Mouse (Mus musculus): ENCODE results near the gene Timp2. TPM values are rescaled to one million over a fixed set of nuclear protein-coding genes. Genes with fewer than 3 reads are reported as not detected.

Timp2 gene
- total RNA-seq, 2 experiments from 2014 or later = 232 to 261 TPM

GRCm38 (mm10) chr11:118371876-118372275 is 16.3 kb upstream of the Timp2 start:
- no peak for DNase-seq (ENCODE audit: low spot score in 2 of 2)

- DNase-seq (ENCODE audit: low spot score in 2 of 2) = no peak
These were observed 14.1 kb upstream of the Timp2 start for GRCm38 (mm10) chr11:118369657-118370056.

GRCm38 (mm10) chr11:118369251-118369650 is 13.7 kb upstream of the Timp2 start:
- DNase-seq (ENCODE audit: low spot score in 2 of 2) = no peak

- no peak for DNase-seq (ENCODE audit: low spot score in 2 of 2)
These were observed 12.8 kb upstream of the Timp2 start for GRCm38 (mm10) chr11:118368330-118368729.

GRCm38 (mm10) chr11:118366559-118366958 is 11.0 kb upstream of the Timp2 start:
- DNase-seq (ENCODE audit: low spot score in 2 of 2) = no peak

- no peak for DNase-seq (ENCODE audit: low spot score in 2 of 2)
These were observed 10.6 kb upstream of the Timp2 start for GRCm38 (mm10) chr11:118366108-118366507.

- DNase-seq (ENCODE audit: low spot score in 2 of 2) = peak in 1 of 2 experiments; percentile 20
These were observed 9.6 kb upstream of the Timp2 start for GRCm38 (mm10) chr11:118365171-118365570.

- DNase-seq (ENCODE audit: low spot score in 2 of 2) = no peak
These were observed 8.5 kb upstream of the Timp2 start for GRCm38 (mm10) chr11:118364021-118364420.

- no peak for DNase-seq (ENCODE audit: low spot score in 2 of 2)
These were observed 7.5 kb upstream of the Timp2 start for GRCm38 (mm10) chr11:118362971-118363518.

GRCm38 (mm10) chr11:118362501-118362900 is 7.0 kb upstream of the Timp2 start:
- DNase-seq (ENCODE audit: low spot score in 2 of 2) = no peak

GRCm38 (mm10) chr11:118360907-118361341 is 5.4 kb upstream of the Timp2 start:
- no peak for DNase-seq (ENCODE audit: low spot score in 2 of 2)

- DNase-seq (ENCODE audit: low spot score in 2 of 2) = no peak
These were observed 5.0 kb upstream of the Timp2 start for GRCm38 (mm10) chr11:118360491-118360890.

GRCm38 (mm10) chr11:118355205-118355604 is 335 bp downstream of the Timp2 start:
- peak; percentile 78 to 87 for DNase-seq (ENCODE audit: low spot score in 2 of 2)

GRCm38 (mm10) chr11:118354636-118355191 is 826 bp downstream of the Timp2 start:
- peak; percentile 31 to 36 for DNase-seq (ENCODE audit: low spot score in 2 of 2)

GRCm38 (mm10) chr11:118349494-118349893 is 6.0 kb downstream of the Timp2 start:
- no peak for DNase-seq (ENCODE audit: low spot score in 2 of 2)

- no peak for DNase-seq (ENCODE audit: low spot score in 2 of 2)
These were observed 6.7 kb downstream of the Timp2 start for GRCm38 (mm10) chr11:118348877-118349276.

GRCm38 (mm10) chr11:118348419-118348818 is 7.1 kb downstream of the Timp2 start:
- DNase-seq (ENCODE audit: low spot score in 2 of 2) = no peak

- DNase-seq (ENCODE audit: low spot score in 2 of 2) = no peak
These were observed 7.6 kb downstream of the Timp2 start for GRCm38 (mm10) chr11:118347911-118348310.

- no peak for DNase-seq (ENCODE audit: low spot score in 2 of 2)
These were observed 8.1 kb downstream of the Timp2 start for GRCm38 (mm10) chr11:118347391-118347790.

GRCm38 (mm10) chr11:118346395-118347096 is 9.0 kb downstream of the Timp2 start:
- no peak for DNase-seq (ENCODE audit: low spot score in 2 of 2)

GRCm38 (mm10) chr11:118345693-118346092 is 9.8 kb downstream of the Timp2 start:
- DNase-seq (ENCODE audit: low spot score in 2 of 2) = no peak

- no peak for DNase-seq (ENCODE audit: low spot score in 2 of 2)
These were observed 11.9 kb downstream of the Timp2 start for GRCm38 (mm10) chr11:118343629-118344028.

Data from left cerebral cortex, adult 18-20 months (tissue).